Mouse (Mus musculus) E14TG2a.4 (cell line): ENCODE results near the gene Pcsk2.

Source experiments
- CTCF ChIP-seq: conservative IDR thresholded peaks from 2 replicates; pipeline ENCODE4 v1.5.1; 2014; ENCODE audit warnings: low read length
- POU5F1 ChIP-seq: IDR thresholded peaks from 2 replicates; pipeline ENCODE4 v1.6.1; 2014; ENCODE audit warnings: low read length, borderline replicate concordance

GRCm38 (mm10) chr2:143545758-143546246 is at the start of gene Pcsk2:
- TF ChIP-seq CTCF (no peak), POU5F1 (no peak)
